Mouse (Mus musculus) CH12.LX (cell line): ENCODE results near the gene Plxnb2.

ENCODE experiments used
- E2F4 ChIP-seq: IDR thresholded peaks from 2 replicates; pipeline ENCODE4 v1.6.1; 2011; ENCODE audit warnings: low read depth, low read length, improper control_type of control experiment; ENCODE audit not compliant: insufficient replicate concordance
- GABPA ChIP-seq: IDR thresholded peaks from 2 replicates; pipeline ENCODE4 v1.6.1; 2012; ENCODE audit warnings: low read depth, low read length, improper control_type of control experiment, inconsistent platforms; ENCODE audit not compliant: insufficient replicate concordance
- MAFK ChIP-seq: IDR thresholded peaks from 2 replicates; pipeline ENCODE4 v1.6.1; 2011; ENCODE audit warnings: low read length, improper control_type of control experiment; ENCODE audit not compliant: insufficient replicate concordance
- NELFE ChIP-seq: IDR thresholded peaks from 2 replicates; pipeline ENCODE4 v1.6.1; 2011; ENCODE audit warnings: low read depth, low read length, improper control_type of control experiment
- POLR2A ChIP-seq: IDR thresholded peaks from 2 replicates; pipeline ENCODE4 v1.6.1; 2011; ENCODE audit warnings: low read depth, mild to moderate bottlenecking, improper control_type of control experiment, low read length
- TBP ChIP-seq: conservative IDR thresholded peaks from 2 replicates; pipeline ENCODE4 v1.6.1; 2011; ENCODE audit warnings: low read depth, low read length, improper control_type of control experiment
- TCF12 ChIP-seq: IDR thresholded peaks from 2 replicates; pipeline ENCODE4 v1.6.1; 2014; ENCODE audit warnings: low read depth, mild to moderate bottlenecking, inconsistent platforms, low read length, improper control_type of control experiment
- ZC3H11A ChIP-seq: IDR thresholded peaks from 2 replicates; pipeline ENCODE4 v1.6.1; 2012; ENCODE audit warnings: low read depth, mild to moderate bottlenecking, inconsistent platforms, low read length, improper control_type of control experiment

- TF ChIP-seq TBP = no peak
- no peak for TF ChIP-seq ZC3H11A
- TF ChIP-seq POLR2A = no peak
- no peak for TF ChIP-seq GABPA
- peak; percentile 83; the same call in 1 of the 2 replicates for TF ChIP-seq TCF12
- peak; percentile 97 for TF ChIP-seq MAFK
- peak; percentile 23; the same call in 1 of the 2 replicates for TF ChIP-seq E2F4
- no peak for TF ChIP-seq NELFE
Measured at GRCm38 (mm10) chr15:89131316-89131715, 49.3 kb downstream of the Plxnb2 start.
